Mouse (Mus musculus) inflammation-experienced regulatory T-cells, adult 6 months (primary cell): ENCODE results near the gene Ttc30a1. TPM values are rescaled to one million over a fixed set of nuclear protein-coding genes. Genes with fewer than 3 reads are reported as not detected.

ENCODE experiments used
- ATAC-seq: one replicate; pipeline ENCODE4 v1.8.0; 2017
- polyA plus RNA-seq, 3 experiments: library from polyadenylated mRNA; unstranded; fragments of 100-300 nt; shearing (Covaris generic); gene quantifications; one replicate each; pipeline ENCODE4 v1.2.1; 2017

Ttc30a1 gene
- polyA plus RNA-seq, result 1 to 10 TPM in 1 of 3 experiments, under 1 TPM in 2; 0.54 to 1.1 (median 0.71) TPM

- ATAC-seq, result peak; percentile 89
Measured at GRCm38 (mm10) chr2:75981440-75982081, at the start of gene Ttc30a1. TSS of gene Ttc30a1 (minus strand) at chr2:75981967.

DNA sequence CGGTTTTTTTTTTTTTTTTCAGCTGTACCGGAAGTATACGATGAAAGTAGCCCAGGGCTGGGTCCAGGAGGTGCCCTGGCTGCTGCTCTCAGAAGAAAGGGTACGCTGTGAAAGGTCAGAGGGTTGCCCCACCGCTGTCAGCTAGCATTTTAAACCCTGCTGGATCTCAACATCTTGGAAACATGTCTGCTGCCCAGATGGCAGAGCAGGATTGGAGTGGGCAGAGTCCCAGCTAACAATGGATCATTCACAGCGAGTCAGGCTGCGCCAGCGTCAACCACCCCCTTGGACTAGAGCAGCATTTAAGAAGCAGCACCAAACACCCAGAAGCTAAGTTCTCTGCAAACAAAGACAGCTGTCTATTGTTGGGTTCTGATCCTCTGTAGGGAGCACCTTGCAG, 48.3 kb upstream of the Ttc30a1 start:
- no peak for ATAC-seq

GRCm38 (mm10) chr2:76029081-76029901, 47.5 kb upstream of the Ttc30a1 start:
- ATAC-seq, result no peak

DNA sequence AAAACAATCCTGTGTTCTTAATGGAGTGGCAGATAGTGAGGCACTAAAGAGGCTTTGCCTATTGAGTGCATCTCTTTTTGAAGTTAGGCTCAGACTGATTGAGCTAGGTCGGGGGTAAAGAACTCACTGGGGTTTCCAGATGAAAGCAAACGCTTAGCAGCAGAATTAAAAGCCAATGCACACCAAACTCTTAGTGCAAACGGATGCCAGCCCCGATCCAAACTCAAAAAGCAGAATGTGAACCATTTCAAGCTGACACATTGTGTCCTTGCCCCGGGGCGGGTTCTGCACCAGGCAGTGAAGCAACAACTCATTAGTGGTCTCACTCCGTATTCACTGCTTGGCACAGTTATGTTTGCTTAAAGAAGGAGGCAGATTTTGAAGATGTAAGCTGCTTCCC, 35.1 kb upstream of the Ttc30a1 start:
- no peak for ATAC-seq

DNA sequence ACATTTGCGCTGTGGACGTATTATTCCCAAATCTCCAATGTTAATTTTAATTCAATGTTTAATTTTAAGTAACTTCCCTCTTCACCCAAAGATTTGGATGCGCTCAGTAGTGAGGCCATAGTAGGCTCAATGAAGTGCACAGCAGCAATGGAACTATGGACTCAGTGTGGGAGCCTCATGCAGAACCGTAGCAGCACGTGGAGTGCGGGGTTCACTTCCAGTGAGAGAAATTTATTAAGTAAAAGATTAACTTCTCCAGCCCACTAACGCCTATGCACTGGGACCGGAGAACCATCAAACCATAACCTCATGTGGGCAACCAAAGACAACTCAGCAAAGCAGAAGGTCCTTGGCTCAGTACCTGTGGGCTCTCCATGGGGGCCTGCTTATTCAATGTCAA, 34.4 kb upstream of the Ttc30a1 start:
- ATAC-seq, result no peak

DNA sequence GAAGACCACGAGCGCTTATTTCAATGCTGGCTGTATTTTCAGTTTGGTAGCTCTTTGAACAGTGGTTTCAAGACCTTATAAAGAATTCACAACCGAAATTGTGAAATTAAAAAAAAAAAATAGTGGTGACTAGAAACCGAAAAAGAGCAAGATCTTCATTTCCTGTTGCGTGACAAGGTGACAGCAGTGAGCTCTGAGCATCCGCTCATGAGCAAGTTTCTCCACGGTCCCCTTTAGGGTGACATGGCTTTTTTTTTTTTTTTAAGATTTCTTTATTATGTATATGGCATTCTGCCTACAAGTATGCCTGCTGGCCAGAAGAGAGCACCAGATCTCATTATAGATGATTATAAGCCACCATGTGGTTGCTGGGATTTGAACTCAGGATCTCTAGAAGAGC, 33.7 kb upstream of the Ttc30a1 start:
- ATAC-seq, result peak; percentile 75

DNA sequence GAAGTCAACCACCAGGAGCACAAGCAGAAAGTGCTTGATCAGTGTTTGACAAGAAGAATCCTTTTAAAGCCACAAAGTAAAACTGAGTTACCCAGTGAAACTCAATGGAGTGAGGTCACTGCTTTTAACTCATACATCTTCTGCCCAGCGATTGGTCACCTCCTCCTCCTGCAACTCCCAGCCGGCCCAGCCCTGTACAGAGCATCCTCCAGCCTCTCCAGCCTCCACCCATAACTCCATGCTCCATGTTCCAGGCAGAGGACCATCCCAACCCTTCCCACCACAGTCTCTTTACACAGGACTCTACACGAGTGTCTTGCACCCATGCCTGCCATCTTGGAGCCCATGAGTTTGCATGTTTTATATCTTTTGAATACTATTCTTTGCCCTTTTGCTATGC, 32.9 kb upstream of the Ttc30a1 start:
- no peak for ATAC-seq

DNA sequence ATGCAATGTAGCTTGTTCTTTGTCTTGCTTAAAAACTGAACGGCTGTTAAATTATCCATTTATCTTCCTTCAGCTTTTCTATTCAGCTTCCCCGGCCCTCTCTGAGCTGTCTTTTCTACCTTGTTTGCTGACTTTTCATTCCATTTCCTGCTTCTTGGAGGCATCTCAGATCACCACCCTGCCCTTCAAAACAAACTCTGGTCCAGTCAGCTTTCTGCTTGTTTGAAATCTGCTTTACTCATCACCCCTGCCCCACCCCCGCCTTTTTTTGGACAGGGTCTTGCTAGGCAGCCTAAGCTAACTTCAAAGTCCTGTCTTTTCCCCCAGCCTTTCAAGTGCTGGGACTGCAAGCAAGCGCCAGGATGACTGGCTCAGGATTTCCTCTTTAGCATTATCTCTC, 24.4 kb upstream of the Ttc30a1 start:
- no peak for ATAC-seq

GRCm38 (mm10) chr2:76002899-76003298, 21.1 kb upstream of the Ttc30a1 start:
- ATAC-seq, result no peak

DNA sequence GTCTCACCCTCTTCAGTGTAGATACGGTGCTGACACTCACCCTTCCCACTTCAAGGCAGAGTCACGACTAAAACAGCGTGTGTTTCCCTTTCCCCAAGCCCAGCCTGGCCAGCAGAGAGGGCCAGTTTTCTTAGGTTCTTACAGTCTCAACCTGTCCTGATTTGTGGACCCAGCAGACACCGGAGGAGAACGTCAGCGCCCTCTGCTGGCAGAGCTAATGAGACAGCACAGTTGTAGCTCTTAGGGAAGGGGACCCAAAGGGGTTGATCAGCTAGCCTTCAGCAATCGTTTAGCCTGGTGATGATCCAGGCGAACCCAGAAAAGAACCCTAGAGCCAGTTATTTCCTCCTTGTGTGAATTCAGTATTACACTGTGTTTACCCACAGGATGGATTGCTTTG, 19.6 kb upstream of the Ttc30a1 start:
- ATAC-seq, result peak; percentile 41

DNA sequence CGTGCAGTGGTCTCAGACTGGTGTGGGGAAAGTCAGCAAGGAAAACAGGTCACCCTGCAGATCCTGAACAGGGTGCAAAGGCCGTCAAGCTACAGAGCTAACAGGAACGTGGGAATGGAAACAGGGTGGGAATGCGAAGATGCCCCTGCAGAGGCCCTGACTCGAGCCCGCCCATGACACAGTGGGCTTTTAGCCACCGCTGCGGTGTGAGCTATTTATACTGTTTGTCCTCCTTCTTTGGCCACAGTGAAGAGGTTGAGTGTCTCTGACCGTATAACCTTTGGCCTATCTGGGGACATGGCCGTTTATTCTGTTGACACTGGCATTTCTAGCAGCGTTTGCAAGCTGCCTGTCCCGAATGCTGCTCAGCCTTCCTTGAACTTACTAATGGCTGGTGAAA, 17.9 kb upstream of the Ttc30a1 start:
- no peak for ATAC-seq

DNA sequence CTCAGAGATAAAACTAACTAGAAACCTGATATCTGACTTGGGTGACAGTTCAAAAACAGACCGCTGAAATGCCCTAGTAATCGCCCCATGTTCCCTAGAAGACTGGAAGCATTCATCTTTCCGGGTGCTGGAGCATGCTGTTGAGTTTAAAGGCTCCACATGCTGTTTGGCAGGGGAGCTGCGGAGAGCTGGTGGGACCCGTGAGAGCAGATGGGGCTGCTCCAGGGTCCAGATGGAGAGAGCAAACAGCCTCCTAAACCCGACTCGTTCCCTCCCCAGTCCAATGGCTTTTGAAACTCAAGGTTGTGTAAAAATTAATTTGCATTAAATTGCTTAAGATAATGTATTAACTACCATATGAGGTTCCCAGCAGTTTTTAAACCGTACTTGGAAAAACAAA, 16.9 kb upstream of the Ttc30a1 start:
- no peak for ATAC-seq

DNA sequence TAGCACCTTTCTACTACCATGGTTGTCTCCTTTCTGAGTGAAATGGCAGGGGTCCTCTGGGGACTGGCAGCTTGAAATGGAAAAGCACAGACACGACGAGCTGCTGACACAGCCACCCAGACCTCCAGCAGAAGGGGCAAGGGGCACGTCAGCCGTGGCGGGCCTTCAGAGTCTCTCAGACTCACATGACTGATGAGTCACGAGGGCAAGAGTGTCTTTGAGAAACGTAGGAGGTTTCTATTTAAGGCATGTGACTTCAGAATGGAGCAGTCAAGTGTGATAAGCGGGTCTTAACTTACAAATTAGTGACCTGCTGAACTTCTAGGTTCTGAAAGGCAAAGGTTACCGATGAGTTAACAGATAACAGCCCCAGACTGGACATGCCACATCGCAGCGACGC, 16.0 kb upstream of the Ttc30a1 start:
- no peak for ATAC-seq

- ATAC-seq, result no peak
Measured at GRCm38 (mm10) chr2:75994841-75995240, 13.1 kb upstream of the Ttc30a1 start.

GRCm38 (mm10) chr2:75991581-75992205, 9.9 kb upstream of the Ttc30a1 start:
- no peak for ATAC-seq

- peak; percentile 93 for ATAC-seq
Measured at GRCm38 (mm10) chr2:75990885-75991539, 9.2 kb upstream of the Ttc30a1 start.

DNA sequence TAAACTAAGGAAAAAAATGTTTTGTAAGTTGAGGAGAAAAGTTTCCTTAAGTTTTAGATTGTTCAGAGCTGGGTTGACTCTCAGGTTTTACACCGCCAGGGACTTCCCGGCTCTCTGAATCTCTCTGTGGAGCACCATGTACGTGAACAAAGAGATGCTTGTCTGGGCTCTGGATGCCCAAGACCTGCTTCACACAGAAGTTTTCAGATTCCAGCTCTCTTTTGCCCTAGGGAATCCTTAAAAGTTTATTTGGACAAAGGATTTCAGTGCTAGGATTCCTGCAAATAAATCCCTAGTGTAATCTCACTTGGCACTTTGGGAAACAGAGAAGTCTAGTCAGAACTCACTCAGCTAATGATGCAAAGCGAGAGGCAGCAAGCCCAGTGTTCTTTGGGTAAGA, 7.9 kb upstream of the Ttc30a1 start:
- ATAC-seq, result no peak

GRCm38 (mm10) chr2:75988779-75989363, 7.1 kb upstream of the Ttc30a1 start:
- ATAC-seq, result no peak

DNA sequence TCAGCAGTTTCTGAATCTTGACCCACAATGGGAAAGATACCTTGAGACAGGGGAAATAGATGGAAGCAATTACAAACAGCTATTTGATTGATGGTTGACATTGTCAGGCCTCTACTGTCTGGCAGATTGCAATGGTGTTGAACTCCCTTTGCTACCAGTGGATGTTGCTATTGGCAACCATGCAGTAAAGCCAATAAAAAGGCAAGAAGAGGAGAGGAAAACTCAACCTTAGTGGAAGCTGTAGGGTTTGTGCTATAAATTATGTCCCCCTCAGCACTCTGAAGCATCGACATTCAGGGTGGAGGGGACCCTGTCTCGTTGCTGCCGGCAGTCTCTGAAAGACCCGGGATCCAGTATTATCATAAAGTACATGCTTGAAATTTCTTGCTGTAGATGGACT, 6.6 kb upstream of the Ttc30a1 start:
- no peak for ATAC-seq

GRCm38 (mm10) chr2:75987739-75988138, 6.0 kb upstream of the Ttc30a1 start:
- no peak for ATAC-seq

DNA sequence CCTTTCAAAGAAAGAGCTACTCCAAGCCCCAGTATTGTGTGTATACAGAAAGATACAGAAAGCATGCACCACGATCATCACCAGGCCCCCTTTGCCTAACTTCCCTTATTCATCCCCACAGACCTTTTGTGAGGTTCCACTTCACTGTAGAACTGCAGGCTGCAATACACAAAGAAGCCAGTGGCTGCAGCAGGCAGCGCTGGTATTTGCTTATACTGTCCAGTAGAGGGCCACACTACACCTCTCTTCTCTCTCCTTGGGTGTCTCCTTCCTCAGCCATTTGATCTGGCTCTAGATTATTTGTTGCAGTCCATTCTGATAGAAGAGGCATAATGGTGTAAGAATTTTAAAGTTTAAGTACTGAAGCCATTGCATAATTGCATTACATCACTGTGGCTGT, 3.4 kb upstream of the Ttc30a1 start:
- ATAC-seq, result peak; percentile 75

DNA sequence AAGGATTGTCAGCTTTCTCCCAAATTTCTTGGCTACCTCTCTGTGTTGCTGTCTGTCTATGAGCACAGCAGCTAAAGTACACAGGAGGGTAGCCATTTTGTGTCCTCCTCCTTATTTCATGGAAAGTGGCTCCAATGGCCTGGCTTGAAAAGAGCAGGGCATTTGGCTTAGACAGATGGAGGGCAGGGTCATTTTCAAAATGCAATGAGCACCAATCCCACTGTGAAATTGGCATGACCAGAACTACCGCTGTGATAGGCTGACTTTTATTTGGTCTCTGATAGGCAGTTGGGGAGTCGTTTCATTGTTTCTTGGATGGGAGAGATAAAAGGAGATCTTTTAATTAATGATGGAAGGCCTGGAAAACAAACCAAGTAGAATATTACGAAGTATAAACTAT, 2.1 kb upstream of the Ttc30a1 start:
- no peak for ATAC-seq

DNA sequence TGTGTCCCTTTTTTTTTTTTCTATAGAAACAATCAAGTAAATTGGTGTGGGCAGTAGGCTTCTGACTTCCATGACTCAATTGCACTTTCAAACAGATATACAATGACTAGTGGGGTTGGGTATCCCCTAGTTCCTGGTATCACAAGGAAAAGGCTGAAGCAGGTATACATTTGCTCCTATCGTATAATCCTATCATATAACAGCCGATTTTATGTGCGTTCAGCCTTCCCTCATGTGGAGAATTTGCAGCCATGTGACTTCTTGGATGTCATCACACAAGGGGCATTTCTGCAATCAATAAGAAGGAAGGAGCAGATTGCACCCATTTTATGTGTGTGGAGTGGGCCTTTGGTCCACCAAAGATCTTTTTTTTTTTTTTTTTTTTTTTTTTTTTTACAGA, 1.3 kb upstream of the Ttc30a1 start:
- ATAC-seq, result no peak
